10 mouse cellular contexts compared by ENCODE assay signal in genomic region chr7:72306847-72307246, GRCm38 (mm10). TPM values are rescaled to one million over a fixed set of nuclear protein-coding genes. Genes with fewer than 3 reads are reported as not detected.
DNase-seq lines count a peak whose midpoint lies in the region; ATAC-seq and TF ChIP-seq lines count a peak whose summit lies in the region.
"Had no signal": no experiment of that assay in that cellular context is flagged by ENCODE, and none has a peak within 500 bp of the region (broad histone marks: within the 10 kb centered on the region; RNA-seq: fewer than 3 reads in every experiment).

No protein-coding gene starts in this region.

- no peak for DNase-seq in heart, adult 8-10 months (ENCODE audit: low spot score)
- no peak for DNase-seq in liver, embryonic 14.5 days (ENCODE audit: low read depth in 3 of 3, low spot score in 3 of 3)
- no peak for DNase-seq in adrenal gland, adult 2 months
- DNase-seq in embryo, embryonic 10 days (ENCODE audit: low spot score), result no peak
- DNase-seq in natural killer cell, adult 2 months (ENCODE audit: low spot score in 2 of 2), result no peak
- DNase-seq: cerebellum, adult 18-20 months had no signal

- no peak for ATAC-seq in heart, embryonic 12.5 days (ENCODE audit: insufficient number of reproducible peaks, low FRiP score)
- no peak for ATAC-seq in forebrain, embryonic 16.5 days
- ATAC-seq in liver, embryonic 14.5 days (ENCODE audit: insufficient read depth), result no peak

- no peak for TF ChIP-seq EP300 in liver, embryonic 14.5 days (IDR thresholded peaks at IDR 0.05; ENCODE audit: low read depth)

- 5% methylated on average over 6 of the region's 7 CpGs for WGBS in heart, embryonic 12.5 days
- WGBS in forebrain, embryonic 16.5 days, result 14% methylated on average over 7 of the region's 7 CpGs
- WGBS in liver, embryonic 14.5 days (ENCODE audit: insufficient replicate concordance), result 10% methylated on average over 7 of the region's 7 CpGs

- peak overlapping the region; percentile 65 for H3K4me3 ChIP-seq in heart, embryonic 12.5 days
- peak overlapping the region; percentile 85 for H3K4me3 ChIP-seq in E14TG2a.4 (replicated peaks; ENCODE audit: low read length)
- H3K4me3 ChIP-seq in forebrain, embryonic 16.5 days (replicated peaks; ENCODE audit: low read length), result peak overlapping the region; percentile 43
- peak overlapping the region; percentile 44 to 46 for H3K4me3 ChIP-seq in liver, embryonic 14.5 days (ENCODE audit: insufficient read depth in 1 of 2, low read depth in 2 of 2, low read length in 2 of 2)

- H3K36me3 ChIP-seq in heart, embryonic 12.5 days, result no peaks in the 10 kb centered on the region
- no peaks in the 10 kb centered on the region for H3K36me3 ChIP-seq in E14TG2a.4 (ENCODE audit: insufficient read depth, low read length)
- no peaks in the 10 kb centered on the region for H3K36me3 ChIP-seq in forebrain, embryonic 16.5 days (ENCODE audit: control insufficient read depth, insufficient read depth)
- H3K36me3 ChIP-seq in liver, embryonic 14.5 days (replicated peaks; ENCODE audit: control insufficient read depth, insufficient read depth, low read depth), result no peaks in the 10 kb centered on the region

- TF ChIP-seq CTCF in E14TG2a.4 (conservative IDR thresholded peaks at IDR 0.05; ENCODE audit: low read length), result no peak
- TF ChIP-seq CTCF in liver, embryonic 14.5 days (IDR thresholded peaks at IDR 0.05; ENCODE audit: low read depth), result no peak

- H3K4me1 ChIP-seq in heart, embryonic 12.5 days (replicated peaks), result peaks cover 15% of the 10 kb centered on the region; the same call in 1 of the 2 replicates
- peaks cover 34% of the 10 kb centered on the region for H3K4me1 ChIP-seq in E14TG2a.4 (replicated peaks; ENCODE audit: low read depth, low read length)
- peaks cover 11% of the 10 kb centered on the region for H3K4me1 ChIP-seq in forebrain, embryonic 16.5 days (replicated peaks; ENCODE audit: control insufficient read depth, insufficient read depth, low read length)
- H3K4me1 ChIP-seq in liver, embryonic 14.5 days (replicated peaks; ENCODE audit: control insufficient read depth in 2 of 2, insufficient read depth in 2 of 2, low read length in 1 of 2), result peaks cover 0 to 3% of the 10 kb centered on the region in 2 experiments; a peak in 2 of 4 replicates

- no peak overlapping the region for H3K27ac ChIP-seq in heart, embryonic 12.5 days (ENCODE audit: poor library complexity, severe bottlenecking)
- no peak overlapping the region for H3K27ac ChIP-seq in forebrain, embryonic 16.5 days (ENCODE audit: low read length)
- no peak overlapping the region for H3K27ac ChIP-seq in liver, embryonic 14.5 days
- H3K27ac ChIP-seq: macrophage had no signal

- H3K4me2 ChIP-seq in heart, embryonic 12.5 days, result peak overlapping the region; percentile 100
- peak overlapping the region; percentile 94 for H3K4me2 ChIP-seq in forebrain, embryonic 16.5 days (ENCODE audit: low read length)
- peak overlapping the region; percentile 61 for H3K4me2 ChIP-seq in liver, embryonic 14.5 days (ENCODE audit: low read depth)

- peaks cover 11% of the 10 kb centered on the region; the same call in 1 of the 2 replicates for H3K27me3 ChIP-seq in heart, embryonic 12.5 days (replicated peaks)
- no peaks in the 10 kb centered on the region for H3K27me3 ChIP-seq in E14TG2a.4 (ENCODE audit: insufficient read depth, low read length)
- H3K27me3 ChIP-seq in forebrain, embryonic 16.5 days (replicated peaks; ENCODE audit: control insufficient read depth, insufficient read depth, low read length), result peaks cover 9% of the 10 kb centered on the region
- H3K27me3 ChIP-seq in liver, embryonic 14.5 days (ENCODE audit: control insufficient read depth, insufficient read depth, low read length), result no peaks in the 10 kb centered on the region

- peak overlapping the region; percentile 67; the same call in 1 of the 2 replicates for H3K9ac ChIP-seq in heart, embryonic 12.5 days
- peak overlapping the region; percentile 36 for H3K9ac ChIP-seq in forebrain, embryonic 16.5 days (replicated peaks; ENCODE audit: low read depth, low read length)
- H3K9ac ChIP-seq in liver, embryonic 14.5 days (replicated peaks), result no peak overlapping the region

- H3K9me3 ChIP-seq in heart, embryonic 12.5 days (replicated peaks), result no peaks in the 10 kb centered on the region
- no peaks in the 10 kb centered on the region for H3K9me3 ChIP-seq in E14TG2a.4 (ENCODE audit: low read length)
- no peaks in the 10 kb centered on the region for H3K9me3 ChIP-seq in forebrain, embryonic 16.5 days (ENCODE audit: control insufficient read depth, low read length)
- no peaks in the 10 kb centered on the region for H3K9me3 ChIP-seq in liver, embryonic 14.5 days (ENCODE audit: control insufficient read depth, low read length)

RNA-seq across cellular contexts. Expression of gene Mctp2, which starts 0.4 kb away (rescaled TPM):
- polyA plus RNA-seq in heart, embryonic 12.5 days (2016; fragmentation: Nextera tagmentation; extraction: Ambion mirVana), result 0.53 and 0.70 TPM in 2 replicates
- under 1 TPM; 0.26 to 0.72 (median 0.37) TPM for total RNA-seq in heart, adult 8-10 months (2022)
- polyA plus RNA-seq in forebrain, embryonic 16.5 days (2015; fragmentation: Nextera tagmentation; extraction: Ambion mirVana), result 0.21 and 0.24 TPM in 2 replicates
- 0.08 and 0.13 TPM in 2 replicates for polyA plus RNA-seq in liver, embryonic 14.5 days (2012; rRNA removed)
- polyA plus RNA-seq in liver, embryonic 14.5 days (2014; fragmentation: Nextera tagmentation; extraction: Ambion mirVana), result 0.20 and 0.30 TPM in 2 replicates
- under 1 TPM; 0.59 to 0.78 TPM for total RNA-seq in adrenal gland, adult 2 months (2021)
- 0.31 and 1.1 TPM in 2 replicates for polyA plus RNA-seq in adrenal gland, adult 2 months (2012; rRNA removed)
